ENCODE assay signal across 24 mouse cellular contexts in genomic region chr19:46110214-46110613, GRCm38 (mm10). TPM values are rescaled to one million over a fixed set of nuclear protein-coding genes. Genes with fewer than 3 reads are reported as not detected.
A peak's percentile ranks its signal among the peaks of the same experiment; 100 is the strongest.
DNase-seq lines count a peak whose midpoint lies in the region; ATAC-seq lines count a peak whose summit lies in the region.
"Had no signal": no experiment of that assay in that cellular context is flagged by ENCODE, and none has a peak within 500 bp of the region (broad histone marks: within the 10 kb centered on the region; RNA-seq: fewer than 3 reads in every experiment).

No protein-coding gene starts in this region.

- H3K4me3 ChIP-seq in liver, embryonic 15.5 days (replicated peaks) = no peak overlapping the region
- H3K4me3 ChIP-seq in liver, embryonic 11.5 days (ENCODE audit: low read depth, low read length) = no peak overlapping the region
- H3K4me3 ChIP-seq: embryonic facial prominence, embryonic 13.5 days; forebrain, embryonic 13.5 days; heart, adult 2 months; heart, embryonic 15.5 days; hindbrain, embryonic 10.5 days had no signal

- no peak for DNase-seq in liver, embryonic 11.5 days (ENCODE audit: low spot score)
- peak; percentile 25 for DNase-seq in R1 (ENCODE audit: low read depth, low spot score)
- peak; percentile 50 for DNase-seq in fat pad, adult 2 months (ENCODE audit: extremely low read depth, low read depth, low spot score)
- DNase-seq in adrenal gland, adult (ENCODE audit: inconsistent age in 2 of 2, low spot score in 1 of 2) = no peak
- DNase-seq: adrenal gland, adult 2 months; adrenal gland, postnatal 25 days; cerebellum, adult 18-20 months; cerebellum, adult 9-11 months; cerebellum, postnatal 36 days; forebrain, postnatal 0 days; gastrocnemius, postnatal 25 days; heart, adult 2 months had no signal

- no peaks in the 10 kb centered on the region for H3K9me3 ChIP-seq in liver, embryonic 15.5 days (replicated peaks)
- no peaks in the 10 kb centered on the region for H3K9me3 ChIP-seq in liver, embryonic 11.5 days (ENCODE audit: control insufficient read depth, low read length)
- H3K9me3 ChIP-seq: embryonic facial prominence, embryonic 13.5 days; forebrain, embryonic 13.5 days; heart, embryonic 15.5 days; hindbrain, embryonic 10.5 days had no signal

- no peaks in the 10 kb centered on the region for H3K36me3 ChIP-seq in liver, embryonic 15.5 days (replicated peaks)
- H3K36me3 ChIP-seq in liver, embryonic 11.5 days (ENCODE audit: control insufficient read depth, insufficient read depth, low read length) = no peaks in the 10 kb centered on the region
- H3K36me3 ChIP-seq: embryonic facial prominence, embryonic 13.5 days; heart, embryonic 15.5 days; hindbrain, embryonic 10.5 days had no signal

- H3K4me1 ChIP-seq in liver, embryonic 15.5 days (replicated peaks) = no peaks in the 10 kb centered on the region
- no peaks in the 10 kb centered on the region for H3K4me1 ChIP-seq in liver, embryonic 11.5 days (replicated peaks; ENCODE audit: control insufficient read depth, insufficient read depth, low read length)
- H3K4me1 ChIP-seq: embryonic facial prominence, embryonic 13.5 days; forebrain, embryonic 13.5 days; heart, embryonic 15.5 days; hindbrain, embryonic 10.5 days had no signal

- H3K4me2 ChIP-seq in liver, embryonic 15.5 days = no peak overlapping the region
- H3K4me2 ChIP-seq in liver, embryonic 11.5 days = no peak overlapping the region
- H3K4me2 ChIP-seq: embryonic facial prominence, embryonic 13.5 days; forebrain, embryonic 13.5 days; heart, embryonic 11.5 days; heart, embryonic 15.5 days; hindbrain, embryonic 14.5 days had no signal

- H3K9ac ChIP-seq in liver, embryonic 15.5 days = no peak overlapping the region
- H3K9ac ChIP-seq in liver, embryonic 11.5 days (ENCODE audit: low read depth, low read length) = no peak overlapping the region
- H3K9ac ChIP-seq: embryonic facial prominence, embryonic 13.5 days; forebrain, embryonic 13.5 days; forebrain, postnatal 0 days; heart, embryonic 15.5 days; hindbrain, embryonic 14.5 days had no signal

- no peak for ATAC-seq in liver, embryonic 15.5 days (ENCODE audit: insufficient read depth)
- no peak for ATAC-seq in liver, embryonic 11.5 days (replicated peaks; ENCODE audit: low FRiP score)
- peak; percentile 79 for ATAC-seq in megakaryocyte, adult 5-6 weeks (ENCODE audit: poor library complexity, severe bottlenecking)
- no peak for ATAC-seq in inflammation-experienced regulatory T-cells, adult 6 months
- ATAC-seq: activated CD4-positive, CD25-positive, alpha-beta regulatory T cell, adult 4 months; forebrain, embryonic 13.5 days; forebrain, postnatal 0 days; intestine, postnatal 0 days had no signal

- 68% methylated on average over 2 of the region's 2 CpGs for WGBS in liver, embryonic 15.5 days (ENCODE audit: insufficient replicate concordance)
- 76% methylated on average over 2 of the region's 2 CpGs for WGBS in liver, embryonic 11.5 days

- no peaks in the 10 kb centered on the region for H3K27me3 ChIP-seq in liver, embryonic 15.5 days
- H3K27me3 ChIP-seq in liver, embryonic 11.5 days (replicated peaks; ENCODE audit: control insufficient read depth, insufficient read depth, low read length) = no peaks in the 10 kb centered on the region
- H3K27me3 ChIP-seq: embryonic facial prominence, embryonic 13.5 days; forebrain, embryonic 13.5 days; heart, embryonic 15.5 days had no signal

- 0 out of 2 replicates have a peak overlapping the region, but pooled peaks have one; percentile 7 for H3K27ac ChIP-seq in liver, embryonic 15.5 days (replicated peaks)
- H3K27ac ChIP-seq in liver, embryonic 11.5 days (ENCODE audit: low read depth, low read length) = no peak overlapping the region
- H3K27ac ChIP-seq: embryonic facial prominence, embryonic 13.5 days; forebrain, embryonic 13.5 days; heart, adult 2 months; heart, embryonic 15.5 days; hindbrain, embryonic 10.5 days; hindbrain, embryonic 14.5 days had no signal

RNA-seq across cellular contexts. Expression of gene Elovl3, which starts 21.5 kb away (rescaled TPM):
- 0.13 TPM in 1 of 2 replicates, not detected in the other for polyA plus RNA-seq in liver, embryonic 15.5 days (2015; fragmentation: Nextera tagmentation; extraction: Ambion mirVana)
- not detected in 2 replicates for polyA plus RNA-seq in liver, embryonic 11.5 days (2014; fragmentation: Nextera tagmentation; extraction: Ambion mirVana)
- total RNA-seq in megakaryocyte, adult 5-6 weeks (2015) = not detected in 2 replicates
- not detected in 2 replicates for total RNA-seq in megakaryocyte, adult 5-6 weeks (2017)
- not detected for polyA plus RNA-seq in inflammation-experienced regulatory T-cells, adult 6 months (2017; shearing (Covaris generic))
- total RNA-seq: forebrain, postnatal 0 days; gastrocnemius, postnatal 25 days had no signal
- polyA plus RNA-seq: activated CD4-positive, CD25-positive, alpha-beta regulatory T cell, adult 4 months; brain, embryonic 14.5 days; forebrain, embryonic 13.5 days; heart, embryonic 11.5 days; heart, embryonic 15.5 days; hindbrain, embryonic 10.5 days; hindbrain, embryonic 14.5 days; intestine, postnatal 0 days had no signal

RNA-seq across cellular contexts. Expression of gene Nolc1, which starts 34.6 kb away (rescaled TPM):
- 47.3 and 48.8 TPM in 2 replicates for polyA plus RNA-seq in liver, embryonic 15.5 days (2015; fragmentation: Nextera tagmentation; extraction: Ambion mirVana)
- 211 TPM in 2 replicates for polyA plus RNA-seq in liver, embryonic 11.5 days (2014; fragmentation: Nextera tagmentation; extraction: Ambion mirVana)
- 16.4 and 19.7 TPM in 2 replicates for total RNA-seq in megakaryocyte, adult 5-6 weeks (2015)
- 36.8 and 47.6 TPM in 2 replicates for total RNA-seq in megakaryocyte, adult 5-6 weeks (2017)
- 10 to 100 TPM; 53.4 to 77.2 (median 65.0) TPM for polyA plus RNA-seq in inflammation-experienced regulatory T-cells, adult 6 months (2017; shearing (Covaris generic))

RNA-seq across cellular contexts. Expression of gene Pitx3, which starts 37.9 kb away (rescaled TPM):
- 0.28 and 0.30 TPM in 2 replicates for polyA plus RNA-seq in liver, embryonic 15.5 days (2015; fragmentation: Nextera tagmentation; extraction: Ambion mirVana)
- polyA plus RNA-seq in liver, embryonic 11.5 days (2014; fragmentation: Nextera tagmentation; extraction: Ambion mirVana) = 0.47 and 0.55 TPM in 2 replicates
- not detected in 2 replicates for total RNA-seq in megakaryocyte, adult 5-6 weeks (2015)
- not detected in 2 replicates for total RNA-seq in megakaryocyte, adult 5-6 weeks (2017)
- polyA plus RNA-seq in inflammation-experienced regulatory T-cells, adult 6 months (2017; shearing (Covaris generic)) = not detected
- total RNA-seq: adrenal gland, adult 2 months; adrenal gland, postnatal 25 days; forebrain, postnatal 0 days had no signal
- polyA plus RNA-seq: activated CD4-positive, CD25-positive, alpha-beta regulatory T cell, adult 4 months; adrenal gland, adult 2 months; forebrain, embryonic 13.5 days; hindbrain, embryonic 10.5 days; hindbrain, embryonic 14.5 days; intestine, postnatal 0 days had no signal

RNA-seq across cellular contexts. Expression of gene Gbf1, which starts 42.1 kb away (rescaled TPM):
- 18.3 and 20.8 TPM in 2 replicates for polyA plus RNA-seq in liver, embryonic 15.5 days (2015; fragmentation: Nextera tagmentation; extraction: Ambion mirVana)
- 30.8 and 31.1 TPM in 2 replicates for polyA plus RNA-seq in liver, embryonic 11.5 days (2014; fragmentation: Nextera tagmentation; extraction: Ambion mirVana)
- 28.2 and 36.0 TPM in 2 replicates for total RNA-seq in megakaryocyte, adult 5-6 weeks (2015)
- total RNA-seq in megakaryocyte, adult 5-6 weeks (2017) = 27.0 and 38.8 TPM in 2 replicates
- 10 to 100 TPM; 25.5 to 35.6 (median 32.6) TPM for polyA plus RNA-seq in inflammation-experienced regulatory T-cells, adult 6 months (2017; shearing (Covaris generic))

Comparison
In these comparisons a context has a peak if more than half of its experiments do, and no peak if none do; other contexts are left out.
1. DNase-seq: peak in R1 (single experiment) and fat pad, adult 2 months (single experiment); none in liver, embryonic 11.5 days (single experiment) and adrenal gland, adult (0 of 2).